ENCODE assay signal across 9 mouse cellular contexts in the genomic region with DNA sequence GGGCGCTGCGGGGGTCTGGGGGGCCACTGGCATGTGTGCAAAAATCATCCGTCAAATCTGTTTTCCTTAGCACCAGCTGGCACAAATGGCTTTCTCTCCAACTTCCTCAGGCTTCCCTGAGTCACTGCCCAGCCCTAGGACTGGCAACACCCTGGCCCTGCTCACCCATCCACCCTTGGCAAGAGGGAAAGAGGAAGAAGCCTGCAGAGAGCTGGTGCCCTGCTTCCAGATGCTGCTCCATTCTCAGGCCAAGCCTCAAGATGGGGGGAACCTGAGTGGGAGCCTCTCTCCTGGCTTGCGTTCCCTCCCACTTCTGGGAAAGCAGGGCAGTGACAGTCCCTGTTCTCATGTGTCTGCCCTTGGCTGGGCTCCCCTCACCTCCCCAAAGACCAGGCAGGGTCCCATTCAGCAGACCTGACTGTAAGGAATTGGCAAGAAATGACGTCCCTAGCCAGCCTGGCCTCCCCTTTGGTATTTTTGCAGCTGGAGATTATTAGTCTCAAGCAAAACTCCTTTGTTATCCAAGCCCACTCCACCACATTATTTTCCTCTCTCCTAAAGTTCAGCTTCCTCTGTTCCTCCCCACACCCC. TPM values are rescaled to one million over a fixed set of nuclear protein-coding genes. Genes with fewer than 3 reads are reported as not detected.
DNase-seq lines count a peak whose midpoint lies in the region; ATAC-seq and TF ChIP-seq lines count a peak whose summit lies in the region.
"Had no signal": no experiment of that assay in that cellular context is flagged by ENCODE, and none has a peak within 500 bp of the region (broad histone marks: within the 10 kb centered on the region; RNA-seq: fewer than 3 reads in every experiment).

No protein-coding gene starts in this region.

- peaks cover 14% of the 10 kb centered on the region; the same call in 1 of the 2 replicates for H3K36me3 ChIP-seq in heart, embryonic 11.5 days (ENCODE audit: control insufficient read depth, insufficient read depth, low read length)
- H3K36me3 ChIP-seq in embryonic facial prominence, embryonic 12.5 days, result peaks cover 54% of the 10 kb centered on the region
- peaks cover 7% of the 10 kb centered on the region; the same call in 1 of the 2 replicates for H3K36me3 ChIP-seq in intestine, embryonic 16.5 days (ENCODE audit: control insufficient read depth, insufficient read depth, low read length)

- no peak overlapping the region for H3K4me3 ChIP-seq in heart, embryonic 11.5 days (ENCODE audit: low read depth, low read length)
- no peak overlapping the region for H3K4me3 ChIP-seq in embryonic facial prominence, embryonic 12.5 days
- H3K4me3 ChIP-seq in intestine, embryonic 16.5 days (ENCODE audit: low read length), result no peak overlapping the region
- no peak overlapping the region for H3K4me3 ChIP-seq in olfactory bulb, adult 2 months (ENCODE audit: insufficient read depth, low read depth, low read length)

- no peak for DNase-seq in heart, postnatal 4 days
- DNase-seq in adrenal gland, postnatal 36 days, result peak; percentile 51
- DNase-seq in urinary bladder, postnatal 14 days (ENCODE audit: low spot score), result no peak
- DNase-seq in spleen, postnatal 4 days (ENCODE audit: low spot score in 2 of 2), result no peak

- ATAC-seq in heart, embryonic 11.5 days (replicated peaks; ENCODE audit: insufficient number of reproducible peaks, low FRiP score, low TSS enrichment), result no peak
- peak; percentile 31; the same call in 1 of the 2 replicates for ATAC-seq in embryonic facial prominence, embryonic 12.5 days (ENCODE audit: insufficient number of reproducible peaks, insufficient read depth, low FRiP score, low TSS enrichment)
- no peak for ATAC-seq in intestine, embryonic 16.5 days
- ATAC-seq: Patski had no signal

- no peaks in the 10 kb centered on the region for H3K27me3 ChIP-seq in heart, embryonic 11.5 days (ENCODE audit: control insufficient read depth, insufficient read depth, low read length)
- H3K27me3 ChIP-seq in embryonic facial prominence, embryonic 12.5 days, result no peaks in the 10 kb centered on the region
- no peaks in the 10 kb centered on the region for H3K27me3 ChIP-seq in intestine, embryonic 16.5 days (replicated peaks; ENCODE audit: control insufficient read depth, insufficient read depth, low read length)
- H3K27me3 ChIP-seq: Patski had no signal

- TF ChIP-seq POLR2A in olfactory bulb, adult 2 months (IDR thresholded peaks at IDR 0.05; ENCODE audit: insufficient read depth, low read depth, low read length), result no peak

- H3K9me3 ChIP-seq in heart, embryonic 11.5 days (replicated peaks; ENCODE audit: control insufficient read depth, low read length), result no peaks in the 10 kb centered on the region
- H3K9me3 ChIP-seq in embryonic facial prominence, embryonic 12.5 days, result no peaks in the 10 kb centered on the region
- no peaks in the 10 kb centered on the region for H3K9me3 ChIP-seq in intestine, embryonic 16.5 days (ENCODE audit: control insufficient read depth, low read length)

- H3K4me1 ChIP-seq in heart, embryonic 11.5 days (ENCODE audit: control insufficient read depth, insufficient read depth, low read length), result peaks cover 63% of the 10 kb centered on the region
- peaks cover 50% of the 10 kb centered on the region for H3K4me1 ChIP-seq in embryonic facial prominence, embryonic 12.5 days
- H3K4me1 ChIP-seq in intestine, embryonic 16.5 days (ENCODE audit: control insufficient read depth, insufficient read depth, low read length), result peaks cover 88% of the 10 kb centered on the region
- peaks cover 50% of the 10 kb centered on the region for H3K4me1 ChIP-seq in olfactory bulb, adult 2 months (ENCODE audit: control insufficient read depth, insufficient read depth, low read length)

- H3K4me2 ChIP-seq in heart, embryonic 11.5 days, result no peak overlapping the region
- H3K4me2 ChIP-seq in embryonic facial prominence, embryonic 12.5 days (replicated peaks), result no peak overlapping the region
- H3K4me2 ChIP-seq in intestine, embryonic 16.5 days (ENCODE audit: low read depth, low read length), result no peak overlapping the region

- WGBS in heart, embryonic 11.5 days (ENCODE audit: insufficient replicate concordance), result 71% methylated on average over 5 of the region's 5 CpGs
- WGBS in embryonic facial prominence, embryonic 12.5 days, result 51% methylated on average over 5 of the region's 5 CpGs
- WGBS in intestine, embryonic 16.5 days, result 77% methylated on average over 5 of the region's 5 CpGs
- WGBS in olfactory bulb, adult 2 months, result 30% methylated on average over 5 of the region's 5 CpGs

- no peak for TF ChIP-seq CTCF in olfactory bulb, adult 2 months (IDR thresholded peaks at IDR 0.05; ENCODE audit: insufficient read depth, low read depth, low read length)

- peak overlapping the region; percentile 52 for H3K27ac ChIP-seq in heart, embryonic 11.5 days (ENCODE audit: low read depth, low read length)
- H3K27ac ChIP-seq in embryonic facial prominence, embryonic 12.5 days, result peak overlapping the region; percentile 88
- peak overlapping the region; percentile 85 for H3K27ac ChIP-seq in intestine, embryonic 16.5 days (ENCODE audit: low read length)
- peak overlapping the region; percentile 62 for H3K27ac ChIP-seq in olfactory bulb, adult 2 months (ENCODE audit: insufficient read depth, low read depth, low read length)

- H3K9ac ChIP-seq in heart, embryonic 11.5 days (ENCODE audit: low read depth, low read length), result no peak overlapping the region
- H3K9ac ChIP-seq in embryonic facial prominence, embryonic 12.5 days, result peak overlapping the region; percentile 28; the same call in 1 of the 2 replicates
- peak overlapping the region; percentile 30; the same call in 1 of the 2 replicates for H3K9ac ChIP-seq in intestine, embryonic 16.5 days (ENCODE audit: low read depth, low read length)

RNA-seq across cellular contexts. Expression of a gene that starts 23.5 kb away (rescaled TPM):
- polyA plus RNA-seq in heart, embryonic 11.5 days (2014; fragmentation: Nextera tagmentation; extraction: Ambion mirVana), result 32.8 and 34.6 TPM in 2 replicates
- 10 to 100 TPM; 68.8 to 73.0 TPM for total RNA-seq in heart, postnatal 4 days (2021)
- total RNA-seq in adrenal gland, postnatal 36 days (2021), result 100 to 1,000 TPM; 192 to 251 TPM
- polyA plus RNA-seq in embryonic facial prominence, embryonic 12.5 days (2016; fragmentation: Nextera tagmentation; extraction: Ambion mirVana), result 115 TPM in 2 replicates
- 64.6 and 67.0 TPM in 2 replicates for polyA plus RNA-seq in intestine, embryonic 16.5 days (2015; fragmentation: Nextera tagmentation; extraction: Ambion mirVana)
- polyA plus RNA-seq in olfactory bulb, adult 2 months (2012; ENCODE audit: insufficient read depth, insufficient read length, low replicate concordance, missing spikeins), result 404 and 471 TPM in 2 replicates

RNA-seq across cellular contexts. Expression of a gene that starts 45.4 kb away (rescaled TPM):
- 21.0 and 27.1 TPM in 2 replicates for polyA plus RNA-seq in heart, embryonic 11.5 days (2014; fragmentation: Nextera tagmentation; extraction: Ambion mirVana)
- total RNA-seq in heart, postnatal 4 days (2021), result 10 to 100 TPM; 41.7 to 42.1 TPM
- total RNA-seq in adrenal gland, postnatal 36 days (2021), result 10 to 100 TPM; 93.2 to 99.8 TPM
- polyA plus RNA-seq in embryonic facial prominence, embryonic 12.5 days (2016; fragmentation: Nextera tagmentation; extraction: Ambion mirVana), result 13.0 and 13.3 TPM in 2 replicates
- polyA plus RNA-seq in intestine, embryonic 16.5 days (2015; fragmentation: Nextera tagmentation; extraction: Ambion mirVana), result 46.8 and 49.3 TPM in 2 replicates
- not detected in 2 replicates for polyA plus RNA-seq in olfactory bulb, adult 2 months (2012; ENCODE audit: insufficient read depth, insufficient read length, low replicate concordance, missing spikeins)

Comparison
In these comparisons a context has a peak if more than half of its experiments do, and no peak if none do; other contexts are left out.
1. DNase-seq: peak in adrenal gland, postnatal 36 days (2 of 2); none in heart, postnatal 4 days (single experiment), urinary bladder, postnatal 14 days (single experiment) and spleen, postnatal 4 days (0 of 2).
2. Peak in every context shown above with its lines, with median percentiles within 50 percentile points of each other: H3K27ac ChIP-seq.